Mouse (Mus musculus): ENCODE results near the gene Ubxn7. TPM values are rescaled to one million over a fixed set of nuclear protein-coding genes. Genes with fewer than 3 reads are reported as not detected.

Ubxn7 gene
- polyA plus RNA-seq, 1 experiment from 2014 or later, result 30.4 TPM

GRCm38 (mm10) chr16:32323953-32324352 is 8.1 kb upstream of the Ubxn7 start:
- 41% methylated on average over 7 of the region's 7 CpGs for WGBS

DNA sequence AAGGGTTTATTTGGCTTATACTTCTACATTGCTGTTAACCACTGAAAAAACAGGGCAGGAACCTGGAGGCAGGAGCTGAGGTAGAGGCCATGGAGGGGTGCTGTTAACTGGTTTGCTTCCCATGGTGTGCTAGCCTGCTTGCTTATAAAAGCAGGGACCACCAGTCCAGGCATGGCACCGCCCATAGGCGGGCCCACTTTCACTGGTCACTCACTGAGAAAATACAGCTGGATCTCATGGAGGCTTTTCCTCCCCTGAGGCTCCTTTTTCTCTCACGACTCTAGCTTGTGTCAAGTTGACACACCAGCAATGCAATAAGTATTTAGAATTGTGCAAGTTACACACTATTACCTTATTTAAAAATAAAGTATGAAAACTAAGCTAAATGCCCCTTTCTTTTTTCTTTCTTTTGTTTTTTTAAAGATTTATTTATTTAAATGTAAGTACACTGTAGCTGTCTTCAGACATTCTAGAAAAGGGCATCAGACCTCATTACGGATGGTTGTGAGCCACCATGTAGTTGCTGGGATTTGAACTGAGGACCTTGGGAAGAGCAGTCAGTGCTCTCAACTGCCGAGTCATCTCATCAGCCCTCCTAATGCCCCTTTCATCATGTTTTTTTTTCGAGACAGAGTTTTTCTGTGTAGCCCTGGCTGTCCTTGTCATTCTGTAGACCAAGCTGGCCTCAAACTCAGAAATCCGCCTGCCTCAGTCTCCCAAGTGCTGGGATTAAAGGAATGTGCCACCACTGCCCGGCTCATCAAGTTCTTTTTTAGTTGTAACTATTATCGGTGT is 984 bp upstream of the Ubxn7 start:
- H3K4me3 ChIP-seq (replicated peaks; ENCODE audit: low read length), result peak overlapping the region; percentile 22
- WGBS, result 53% methylated on average over 9 of the region's 9 CpGs
- no peak overlapping the region for H3K27ac ChIP-seq (ENCODE audit: low read length)
- H3K4me1 ChIP-seq (replicated peaks; ENCODE audit: control insufficient read depth, insufficient read depth, low read length), result peaks cover 12% of the 10 kb centered on the region
- H3K9ac ChIP-seq (replicated peaks; ENCODE audit: low read depth, low read length), result no peak overlapping the region
- H3K9me3 ChIP-seq (ENCODE audit: control insufficient read depth, low read length), result no peaks in the 10 kb centered on the region
- no peaks in the 10 kb centered on the region for H3K36me3 ChIP-seq (ENCODE audit: control insufficient read depth, insufficient read depth)
- no peaks in the 10 kb centered on the region for H3K27me3 ChIP-seq (replicated peaks; ENCODE audit: control insufficient read depth, insufficient read depth, low read length)
- H3K4me2 ChIP-seq (ENCODE audit: low read length), result peak overlapping the region; percentile 47
- no peak for ATAC-seq

More at GRCm38 (mm10) chr16:32323953-32324352, 8.1 kb upstream of the Ubxn7 start:
- H3K9ac ChIP-seq (replicated peaks; ENCODE audit: low read depth, low read length), result no peak overlapping the region
- H3K4me1 ChIP-seq (replicated peaks; ENCODE audit: control insufficient read depth, insufficient read depth, low read length), result no peaks in the 10 kb centered on the region
- H3K36me3 ChIP-seq (ENCODE audit: control insufficient read depth, insufficient read depth), result no peaks in the 10 kb centered on the region
- H3K4me3 ChIP-seq (replicated peaks; ENCODE audit: low read length), result no peak overlapping the region
- no peak for ATAC-seq
- H3K27me3 ChIP-seq (replicated peaks; ENCODE audit: control insufficient read depth, insufficient read depth, low read length), result no peaks in the 10 kb centered on the region
- no peaks in the 10 kb centered on the region for H3K9me3 ChIP-seq (ENCODE audit: control insufficient read depth, low read length)
- no peak overlapping the region for H3K4me2 ChIP-seq (ENCODE audit: low read length)
- H3K27ac ChIP-seq (ENCODE audit: low read length), result no peak overlapping the region

- H3K4me3 ChIP-seq (replicated peaks; ENCODE audit: low read length), result peak overlapping the region; percentile 93
- peaks cover 13% of the 10 kb centered on the region for H3K4me1 ChIP-seq (replicated peaks; ENCODE audit: control insufficient read depth, insufficient read depth, low read length)
- H3K27ac ChIP-seq (ENCODE audit: low read length), result peak overlapping the region; percentile 91
- H3K4me2 ChIP-seq (ENCODE audit: low read length), result peak overlapping the region; percentile 72
- no peaks in the 10 kb centered on the region for H3K36me3 ChIP-seq (ENCODE audit: control insufficient read depth, insufficient read depth)
- peak overlapping the region; percentile 92 for H3K9ac ChIP-seq (replicated peaks; ENCODE audit: low read depth, low read length)
- under 1% methylated on average over 49 of the region's 54 CpGs for WGBS
- no peaks in the 10 kb centered on the region for H3K27me3 ChIP-seq (replicated peaks; ENCODE audit: control insufficient read depth, insufficient read depth, low read length)
- peak; percentile 72 for ATAC-seq
- H3K9me3 ChIP-seq (ENCODE audit: control insufficient read depth, low read length), result no peaks in the 10 kb centered on the region
Observed at GRCm38 (mm10) chr16:32332556-32333511, 777 bp downstream of the Ubxn7 start.

GRCm38 (mm10) chr16:32335146-32335545 is 3.1 kb downstream of the Ubxn7 start:
- Histone ChIP-seq H3K9me3 (ENCODE audit: control insufficient read depth, low read length) (no peaks in the 10 kb centered on the region), H3K4me3 (replicated peaks; ENCODE audit: low read length) (no peak overlapping the region), H3K9ac (replicated peaks; ENCODE audit: low read depth, low read length) (no peak overlapping the region), H3K27ac (ENCODE audit: low read length) (no peak overlapping the region), H3K4me1 (replicated peaks; ENCODE audit: control insufficient read depth, insufficient read depth, low read length) (peaks cover 13% of the 10 kb centered on the region), H3K4me2 (ENCODE audit: low read length) (no peak overlapping the region), H3K36me3 (ENCODE audit: control insufficient read depth, insufficient read depth) (no peaks in the 10 kb centered on the region), H3K27me3 (replicated peaks; ENCODE audit: control insufficient read depth, insufficient read depth, low read length) (no peaks in the 10 kb centered on the region)
- ATAC-seq, result no peak
- WGBS, result 95% methylated on average over 5 of the region's 5 CpGs

- H3K9ac ChIP-seq (replicated peaks; ENCODE audit: low read depth, low read length), result no peak overlapping the region
- WGBS, result 82% methylated on average over 7 of the region's 7 CpGs
- no peaks in the 10 kb centered on the region for H3K36me3 ChIP-seq (ENCODE audit: control insufficient read depth, insufficient read depth)
- H3K27me3 ChIP-seq (replicated peaks; ENCODE audit: control insufficient read depth, insufficient read depth, low read length), result no peaks in the 10 kb centered on the region
- no peak for ATAC-seq
- H3K4me2 ChIP-seq (ENCODE audit: low read length), result no peak overlapping the region
- peaks cover 10% of the 10 kb centered on the region for H3K4me1 ChIP-seq (replicated peaks; ENCODE audit: control insufficient read depth, insufficient read depth, low read length)
- H3K27ac ChIP-seq (ENCODE audit: low read length), result no peak overlapping the region
- no peaks in the 10 kb centered on the region for H3K9me3 ChIP-seq (ENCODE audit: control insufficient read depth, low read length)
- H3K4me3 ChIP-seq (replicated peaks; ENCODE audit: low read length), result no peak overlapping the region
Observed at GRCm38 (mm10) chr16:32336026-32336780, 4.1 kb downstream of the Ubxn7 start.

GRCm38 (mm10) chr16:32337001-32337400 is 4.9 kb downstream of the Ubxn7 start:
- Histone ChIP-seq H3K27me3 (replicated peaks; ENCODE audit: control insufficient read depth, insufficient read depth, low read length) (no peaks in the 10 kb centered on the region), H3K36me3 (ENCODE audit: control insufficient read depth, insufficient read depth) (no peaks in the 10 kb centered on the region), H3K4me3 (replicated peaks; ENCODE audit: low read length) (no peak overlapping the region), H3K9me3 (ENCODE audit: control insufficient read depth, low read length) (no peaks in the 10 kb centered on the region), H3K9ac (replicated peaks; ENCODE audit: low read depth, low read length) (no peak overlapping the region), H3K4me1 (replicated peaks; ENCODE audit: control insufficient read depth, insufficient read depth, low read length) (peaks cover 7% of the 10 kb centered on the region; the same call in 1 of the 2 replicates), H3K4me2 (ENCODE audit: low read length) (no peak overlapping the region), H3K27ac (ENCODE audit: low read length) (no peak overlapping the region)
- ATAC-seq, result no peak

DNA sequence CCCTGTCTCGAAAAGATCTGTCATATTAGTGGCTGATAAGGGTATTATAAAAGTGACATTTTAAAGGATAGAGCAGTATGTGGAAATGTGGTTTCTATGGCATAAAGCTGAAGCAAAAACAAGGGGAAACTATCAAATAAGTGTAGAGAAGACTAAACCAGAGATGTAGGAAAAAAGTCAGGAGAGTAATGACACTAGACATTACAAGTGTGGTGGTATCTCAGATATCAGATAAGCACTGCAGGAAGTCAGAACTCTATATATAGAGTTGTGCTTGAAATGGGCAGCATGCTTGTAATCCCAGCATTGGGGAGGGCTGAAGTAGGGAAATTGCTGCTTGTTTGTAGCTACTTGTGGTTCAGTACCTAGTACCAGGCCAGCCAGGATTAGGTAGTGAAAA is 8.4 kb downstream of the Ubxn7 start:
- H3K27me3 ChIP-seq (replicated peaks; ENCODE audit: control insufficient read depth, insufficient read depth, low read length), result no peaks in the 10 kb centered on the region
- H3K9ac ChIP-seq (replicated peaks; ENCODE audit: low read depth, low read length), result no peak overlapping the region
- no peak overlapping the region for H3K4me2 ChIP-seq (ENCODE audit: low read length)
- no peak overlapping the region for H3K4me3 ChIP-seq (replicated peaks; ENCODE audit: low read length)
- H3K4me1 ChIP-seq (replicated peaks; ENCODE audit: control insufficient read depth, insufficient read depth, low read length), result peaks cover 6% of the 10 kb centered on the region; the same call in 1 of the 2 replicates
- 92% methylated on average over 1 of the region's 1 CpGs for WGBS
- ATAC-seq, result no peak
- H3K9me3 ChIP-seq (ENCODE audit: control insufficient read depth, low read length), result no peaks in the 10 kb centered on the region
- no peak overlapping the region for H3K27ac ChIP-seq (ENCODE audit: low read length)
- H3K36me3 ChIP-seq (ENCODE audit: control insufficient read depth, insufficient read depth), result no peaks in the 10 kb centered on the region

DNA sequence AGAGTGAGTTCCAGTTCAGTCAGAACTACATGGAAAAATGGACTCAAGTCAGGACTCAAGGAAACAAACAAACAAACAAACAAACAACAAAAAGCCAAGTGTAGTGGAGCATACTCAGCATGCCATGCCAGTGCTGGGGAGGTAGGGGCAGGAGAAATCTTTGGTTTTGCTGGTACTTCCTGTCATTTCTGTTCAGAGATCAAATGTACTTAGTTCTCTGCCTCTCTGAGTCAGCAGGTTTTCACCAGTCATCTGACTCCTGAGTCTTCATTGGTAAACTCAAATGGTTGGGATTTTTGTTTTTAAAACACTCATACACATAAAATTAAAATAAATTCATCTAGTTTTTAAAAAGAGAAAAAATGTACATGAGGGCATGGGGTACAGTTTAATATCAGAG is 13.5 kb downstream of the Ubxn7 start:
- Histone ChIP-seq H3K9ac (replicated peaks; ENCODE audit: low read depth, low read length) (no peak overlapping the region), H3K4me2 (ENCODE audit: low read length) (no peak overlapping the region), H3K9me3 (ENCODE audit: control insufficient read depth, low read length) (no peaks in the 10 kb centered on the region), H3K4me3 (replicated peaks; ENCODE audit: low read length) (no peak overlapping the region), H3K27ac (ENCODE audit: low read length) (no peak overlapping the region), H3K36me3 (ENCODE audit: control insufficient read depth, insufficient read depth) (no peaks in the 10 kb centered on the region), H3K27me3 (replicated peaks; ENCODE audit: control insufficient read depth, insufficient read depth, low read length) (no peaks in the 10 kb centered on the region), H3K4me1 (replicated peaks; ENCODE audit: control insufficient read depth, insufficient read depth, low read length) (no peaks in the 10 kb centered on the region)
- no peak for ATAC-seq

DNA sequence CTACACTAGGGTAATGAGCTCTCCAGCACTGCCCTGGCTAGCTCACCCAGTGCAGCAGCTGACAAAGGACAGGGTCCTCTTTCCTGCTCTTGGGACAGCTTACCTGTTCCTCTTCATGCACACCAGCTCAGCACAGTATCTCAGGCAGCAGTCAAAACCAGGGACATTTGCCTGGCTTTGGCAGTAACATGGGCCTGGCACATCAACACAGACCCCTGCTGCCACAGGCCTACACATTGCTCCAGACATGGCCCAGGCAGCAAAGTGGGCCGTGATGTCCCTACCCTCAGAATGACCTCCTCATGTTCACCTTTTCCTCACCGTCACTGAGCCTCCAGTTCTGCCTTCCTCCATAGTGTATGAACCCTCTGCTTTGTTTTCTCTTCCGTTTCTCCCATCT is 18.7 kb downstream of the Ubxn7 start:
- no peaks in the 10 kb centered on the region for H3K9me3 ChIP-seq (ENCODE audit: control insufficient read depth, low read length)
- H3K27me3 ChIP-seq (replicated peaks; ENCODE audit: control insufficient read depth, insufficient read depth, low read length), result no peaks in the 10 kb centered on the region
- WGBS, result 84% methylated on average over 3 of the region's 3 CpGs
- H3K4me2 ChIP-seq (ENCODE audit: low read length), result no peak overlapping the region
- no peak overlapping the region for H3K9ac ChIP-seq (replicated peaks; ENCODE audit: low read depth, low read length)
- no peak for ATAC-seq
- H3K27ac ChIP-seq (ENCODE audit: low read length), result no peak overlapping the region
- peaks cover 13% of the 10 kb centered on the region for H3K36me3 ChIP-seq (ENCODE audit: control insufficient read depth, insufficient read depth)
- H3K4me1 ChIP-seq (replicated peaks; ENCODE audit: control insufficient read depth, insufficient read depth, low read length), result no peaks in the 10 kb centered on the region
- no peak overlapping the region for H3K4me3 ChIP-seq (replicated peaks; ENCODE audit: low read length)
